Mouse (Mus musculus): ENCODE data around the gene Efhc2. TPM values are rescaled to one million over a fixed set of nuclear protein-coding genes. Genes with fewer than 3 reads are reported as not detected.

Gene Efhc2
- under 1 TPM; 0.20 to 0.30 TPM for total RNA-seq (2023)

GRCm38 (mm10) chrX:17319126-17319583, at the start of gene Efhc2:
TSS of gene Efhc2 (minus strand) at chrX:17319368.

